Mouse (Mus musculus) bone marrow, adult 2 months (tissue): ENCODE data around the gene Btbd19. TPM values are rescaled to one million over a fixed set of nuclear protein-coding genes. Genes with fewer than 3 reads are reported as not detected.

Experiments
- H3K27ac ChIP-seq: fragments of 200-500 bp; 2 replicates; pipeline ENCODE4 v1.5.1; 2012; ENCODE audit warnings: low read depth, mild to moderate bottlenecking, control low read depth, inconsistent platforms, low read length; ENCODE audit not compliant: control insufficient read depth, poor library complexity, insufficient read depth
- H3K4me1 ChIP-seq: fragments of 200-500 bp; 2 replicates; pipeline ENCODE4 v1.6.1; 2011; ENCODE audit warnings: low read length; ENCODE audit not compliant: control insufficient read depth, insufficient read depth
- H3K4me3 ChIP-seq: fragments of 200-500 bp; replicated peaks from 2 replicates; pipeline ENCODE3; 2011; ENCODE audit warnings: mild to moderate bottlenecking, low read depth, low read length, control low read depth; ENCODE audit not compliant: control insufficient read depth
- CTCF ChIP-seq: fragments of 200-500 bp; IDR thresholded peaks from 2 replicates; pipeline ENCODE4 v1.5.1; 2011; ENCODE audit warnings: low read length, control low read depth; ENCODE audit not compliant: control insufficient read depth, insufficient read depth
- POLR2A ChIP-seq: fragments of 200-500 bp; IDR thresholded peaks from 2 replicates; pipeline ENCODE4 v1.6.1; 2011; ENCODE audit warnings: low read depth, mild to moderate bottlenecking, control low read depth, low read length, borderline replicate concordance; ENCODE audit not compliant: control insufficient read depth
- WGBS: fragments of 180-500 bp; shearing (Covaris S2); methylation state at CpG from one replicate; pipeline ENCODE4 v1.1.7; 2018; 5-methylcytosine and 5-hydroxymethylcytosine counted together
- polyA plus RNA-seq: library from polyadenylated mRNA; stranded (reverse); fragments of >200 nt; gene quantifications from 2 replicates; pipeline ENCODE4 v1.2.4, GENCODE M21; 2011; ENCODE audit warnings: low replicate concordance; ENCODE audit not compliant: missing spikeins, insufficient read depth, insufficient read length

The Btbd19 gene
- polyA plus RNA-seq, 1 experiment, result 7.0 TPM

- no peak for TF ChIP-seq POLR2A
- no peak for TF ChIP-seq CTCF
- Histone ChIP-seq H3K4me3 (no peak overlapping the region), H3K27ac (peak overlapping the region; percentile 91), H3K4me1 (peaks cover 16% of the 10 kb centered on the region)
- WGBS, result 32% methylated on average over 3 of the region's 3 CpGs
Measured at GRCm38 (mm10) chr4:117124218-117124517, 1.4 kb downstream of the Btbd19 start.

- Histone ChIP-seq H3K27ac (peak overlapping the region; percentile 59), H3K4me3 (no peak overlapping the region), H3K4me1 (peaks cover 16% of the 10 kb centered on the region)
- WGBS, result 47% methylated on average over 9 of the region's 9 CpGs
- TF ChIP-seq CTCF, result no peak
- no peak for TF ChIP-seq POLR2A
Measured at GRCm38 (mm10) chr4:117123546-117124217, 1.8 kb downstream of the Btbd19 start.

GRCm38 (mm10) chr4:117122209-117122608 is 3.3 kb downstream of the Btbd19 start:
- no peak for TF ChIP-seq POLR2A
- TF ChIP-seq CTCF, result no peak
- 80% methylated on average over 4 of the region's 4 CpGs for WGBS
- no peak overlapping the region for H3K27ac ChIP-seq
- H3K4me3 ChIP-seq, result no peak overlapping the region
- H3K4me1 ChIP-seq, result peaks cover 16% of the 10 kb centered on the region

GRCm38 (mm10) chr4:117120445-117121414 is 4.8 kb downstream of the Btbd19 start:
- Histone ChIP-seq H3K4me1 (peaks cover 10% of the 10 kb centered on the region), H3K4me3 (peak overlapping the region; percentile 83), H3K27ac (peak overlapping the region; percentile 81)
- under 1% methylated on average over 69 of the region's 69 CpGs for WGBS
- TF ChIP-seq CTCF, result peak; percentile 91
- peak; percentile 55; the same call in 1 of the 2 replicates for TF ChIP-seq POLR2A

GRCm38 (mm10) chr4:117120052-117120444 is 5.5 kb downstream of the Btbd19 start:
- H3K4me1 ChIP-seq, result peaks cover 9% of the 10 kb centered on the region
- peak overlapping the region; percentile 81 for H3K27ac ChIP-seq
- peak overlapping the region; percentile 83 for H3K4me3 ChIP-seq
- WGBS, result 6% methylated on average over 10 of the region's 10 CpGs
- TF ChIP-seq CTCF (no peak), POLR2A (no peak)

- peak overlapping the region; percentile 81; the same call in 1 of the 2 replicates for H3K27ac ChIP-seq
- H3K4me3 ChIP-seq, result no peak overlapping the region
- no peak for TF ChIP-seq POLR2A
- TF ChIP-seq CTCF, result no peak
- H3K4me1 ChIP-seq, result peaks cover 9% of the 10 kb centered on the region
- 88% methylated on average over 5 of the region's 5 CpGs for WGBS
Measured at GRCm38 (mm10) chr4:117119636-117120035, 5.9 kb downstream of the Btbd19 start.

- Histone ChIP-seq H3K4me3 (no peak overlapping the region), H3K4me1 (peaks cover 1% of the 10 kb centered on the region; the same call in 1 of the 2 replicates), H3K27ac (peak overlapping the region; percentile 46)
- 60% methylated on average over 7 of the region's 7 CpGs for WGBS
- TF ChIP-seq CTCF (no peak), POLR2A (no peak)
Measured at GRCm38 (mm10) chr4:117117931-117118330, 7.6 kb downstream of the Btbd19 start.

- WGBS, result 82% methylated on average over 5 of the region's 5 CpGs
- no peak overlapping the region for H3K4me3 ChIP-seq
Measured at GRCm38 (mm10) chr4:117115592-117115991, 9.9 kb downstream of the Btbd19 start.

More at GRCm38 (mm10) chr4:117115592-117115991, 9.9 kb downstream of the Btbd19 start:
- Histone ChIP-seq H3K4me1 (peaks cover 1% of the 10 kb centered on the region; the same call in 1 of the 2 replicates), H3K27ac (no peak overlapping the region)
- TF ChIP-seq CTCF (no peak), POLR2A (no peak)
